Mouse (Mus musculus): ENCODE measurements around the gene Kif23. TPM values are rescaled to one million over a fixed set of nuclear protein-coding genes. Genes with fewer than 3 reads are reported as not detected.

Gene Kif23
- polyA plus RNA-seq (2017; shearing (Covaris generic)), result 10 to 100 TPM in 1 of 2 experiments, 1 to 10 TPM in 1; 6.6 to 14.8 TPM

- peak; percentile 91 for ATAC-seq
These were observed at the start of gene Kif23 for GRCm38 (mm10) chr9:61946623-61947401. TSS of gene Kif23 (minus strand) at chr9:61946774.

DNA sequence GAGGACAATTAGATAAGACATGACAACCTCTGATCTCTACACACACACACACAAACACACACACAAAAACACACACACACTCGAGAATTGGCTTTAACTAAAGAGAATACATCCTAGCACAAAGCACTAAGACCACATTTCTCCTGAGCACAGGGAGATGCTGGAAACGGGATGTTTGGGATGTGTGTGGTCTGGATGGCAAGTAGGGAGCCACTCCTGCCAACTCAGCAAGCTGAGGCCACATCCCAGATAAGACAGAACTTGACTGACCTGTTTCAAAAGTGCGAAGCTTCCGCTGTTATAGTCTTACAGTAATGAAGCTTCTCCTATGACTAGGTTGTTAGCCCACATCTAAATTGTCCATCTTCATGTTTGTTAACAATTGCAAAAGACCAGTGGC lies 44.6 kb upstream of the Kif23 start:
- no peak for ATAC-seq

- ATAC-seq, result no peak
These were observed 44.2 kb upstream of the Kif23 start for GRCm38 (mm10) chr9:61990738-61991137.

GRCm38 (mm10) chr9:61986055-61986454 lies 39.5 kb upstream of the Kif23 start:
- ATAC-seq, result peak; percentile 51

GRCm38 (mm10) chr9:61985183-61985863 lies 38.7 kb upstream of the Kif23 start:
- peak; percentile 63 for ATAC-seq

DNA sequence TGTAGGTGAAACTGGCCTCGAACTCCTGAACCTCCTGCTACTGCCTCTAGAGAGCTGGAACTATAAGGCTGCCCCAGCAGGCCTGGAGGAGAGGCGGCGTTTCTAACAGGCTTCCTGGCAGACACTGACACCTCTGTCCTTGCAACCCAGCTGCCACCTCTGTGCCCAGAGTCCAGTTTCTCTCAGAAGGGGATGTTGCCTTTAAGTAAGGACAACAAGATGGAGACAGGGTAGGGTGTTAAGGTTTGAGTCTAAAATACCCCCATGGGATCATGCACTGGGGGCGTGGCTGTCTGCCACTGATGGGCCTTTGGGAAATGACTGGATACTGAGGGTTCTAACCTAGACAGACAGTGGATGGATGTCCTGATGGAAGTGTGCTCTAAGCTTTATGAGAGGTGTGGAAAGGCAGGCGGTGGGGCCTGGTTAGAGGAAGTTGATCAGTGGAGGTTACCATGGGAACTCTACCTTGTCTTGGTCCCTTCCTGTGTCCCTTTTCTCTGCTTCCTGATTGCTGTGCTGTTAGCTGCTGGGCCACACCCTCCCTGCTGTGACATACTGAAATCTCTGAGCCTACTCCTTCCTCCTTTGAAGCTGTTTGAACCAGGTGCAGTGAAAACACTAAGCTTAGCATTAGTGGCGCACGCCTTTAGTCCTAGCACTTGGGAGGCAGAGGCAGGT lies 36.5 kb upstream of the Kif23 start:
- ATAC-seq, result peak; percentile 88

- ATAC-seq, result no peak
These were observed 35.3 kb upstream of the Kif23 start for GRCm38 (mm10) chr9:61981876-61982275.

DNA sequence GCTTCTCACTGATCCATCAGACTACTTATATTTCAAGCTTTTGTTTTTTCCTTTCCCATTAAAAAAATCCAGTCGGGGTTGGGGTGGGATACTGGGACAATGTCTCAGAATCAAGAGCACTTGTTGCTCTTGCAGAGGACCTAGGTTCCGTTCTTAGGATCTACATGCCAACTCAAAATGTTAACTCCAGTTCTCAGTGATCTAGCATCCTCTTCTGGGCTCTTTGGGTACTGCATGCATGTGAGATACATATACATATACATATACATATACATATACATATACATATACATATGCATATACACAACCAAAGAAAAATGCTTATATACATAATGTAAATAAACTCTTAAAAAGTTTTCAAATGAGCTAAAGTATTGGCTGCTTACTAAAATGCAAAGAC lies 33.4 kb upstream of the Kif23 start:
- ATAC-seq, result no peak

GRCm38 (mm10) chr9:61977258-61977945 lies 30.8 kb upstream of the Kif23 start:
- no peak for ATAC-seq

GRCm38 (mm10) chr9:61972031-61972430 lies 25.5 kb upstream of the Kif23 start:
- no peak for ATAC-seq

GRCm38 (mm10) chr9:61971045-61971444 lies 24.5 kb upstream of the Kif23 start:
- ATAC-seq, result peak; percentile 20

DNA sequence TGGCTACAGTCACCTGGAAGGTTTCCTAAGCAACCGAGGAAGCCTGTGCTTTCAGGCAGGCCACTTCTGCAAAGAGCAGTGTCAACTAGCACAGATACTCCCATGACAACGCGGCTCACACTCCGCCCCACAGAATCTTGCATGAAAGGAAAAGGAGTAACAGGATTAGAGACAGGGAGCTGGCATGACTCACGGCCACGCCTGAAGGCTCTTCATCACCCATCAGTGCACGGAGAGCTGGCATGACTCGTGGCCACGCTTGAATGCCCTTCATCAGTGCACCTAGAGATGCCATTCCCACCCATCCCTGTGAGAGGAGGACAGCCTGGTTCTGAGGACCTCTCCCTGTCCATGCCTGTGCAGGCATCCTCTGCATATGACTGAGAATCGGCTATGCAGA lies 20.8 kb upstream of the Kif23 start:
- ATAC-seq, result no peak

DNA sequence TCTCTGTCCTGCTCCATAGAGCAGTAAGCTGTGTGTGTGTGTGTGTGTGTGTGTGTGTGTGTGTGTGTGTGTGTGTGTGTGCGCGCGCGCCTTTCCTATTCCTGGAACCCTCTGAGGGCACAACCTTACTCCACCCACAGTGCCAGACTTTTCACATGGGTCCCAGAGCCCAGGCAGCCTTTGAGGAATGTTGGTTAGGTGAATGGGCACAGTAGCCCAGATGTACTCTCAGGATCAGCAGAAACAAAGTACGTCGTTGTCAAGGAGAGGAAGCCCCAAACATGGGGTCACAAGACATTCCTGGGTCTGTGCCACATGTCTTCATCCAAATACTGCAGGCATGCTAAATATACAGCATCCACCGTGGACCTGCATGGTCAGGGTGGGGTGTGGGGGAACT lies 19.4 kb upstream of the Kif23 start:
- ATAC-seq, result no peak

DNA sequence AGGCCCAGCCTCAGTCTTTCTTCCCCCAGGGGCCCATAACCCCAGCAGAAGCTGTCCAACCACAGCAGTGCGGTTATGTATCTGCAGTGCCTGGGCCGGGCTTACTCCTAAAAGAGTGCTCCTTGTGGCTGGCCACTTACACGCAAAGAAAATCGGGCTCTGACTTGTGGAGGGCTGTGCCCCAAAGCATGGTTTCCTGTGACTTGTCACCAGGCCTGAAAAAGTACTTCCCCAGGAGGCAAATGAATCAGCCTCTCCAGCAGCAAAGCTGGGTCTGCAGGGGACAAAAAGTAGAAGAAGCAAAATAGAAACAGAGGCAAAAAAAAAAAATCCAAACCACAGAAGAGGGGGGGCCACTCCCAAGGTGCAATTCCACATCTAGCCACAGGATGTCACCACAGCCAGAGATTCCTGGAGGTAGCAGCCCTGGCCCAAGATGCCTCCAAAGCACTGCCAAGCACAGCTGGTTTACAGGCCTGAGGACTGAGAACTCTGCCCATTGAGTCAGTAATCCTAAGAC lies 18.9 kb upstream of the Kif23 start:
- ATAC-seq, result peak; percentile 89

DNA sequence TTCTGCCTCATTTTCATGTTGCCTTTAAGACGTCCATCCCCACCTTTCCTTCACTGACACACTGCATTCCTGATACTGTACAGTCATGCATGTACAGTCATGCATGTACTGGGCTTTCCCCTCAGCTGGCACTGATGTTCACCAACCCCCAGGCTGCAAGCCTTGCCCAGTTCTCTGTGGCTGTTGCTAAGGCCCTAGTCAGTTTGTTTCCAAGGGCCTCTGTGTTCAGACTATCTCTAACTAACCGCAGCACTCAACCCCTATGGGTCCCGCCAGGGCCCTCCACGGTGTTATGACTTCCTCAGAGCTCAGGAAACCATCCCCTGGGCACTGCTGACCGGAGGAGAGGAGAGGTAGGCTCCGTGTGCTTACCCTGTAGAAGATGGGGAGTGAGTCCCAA lies 16.8 kb upstream of the Kif23 start:
- no peak for ATAC-seq

DNA sequence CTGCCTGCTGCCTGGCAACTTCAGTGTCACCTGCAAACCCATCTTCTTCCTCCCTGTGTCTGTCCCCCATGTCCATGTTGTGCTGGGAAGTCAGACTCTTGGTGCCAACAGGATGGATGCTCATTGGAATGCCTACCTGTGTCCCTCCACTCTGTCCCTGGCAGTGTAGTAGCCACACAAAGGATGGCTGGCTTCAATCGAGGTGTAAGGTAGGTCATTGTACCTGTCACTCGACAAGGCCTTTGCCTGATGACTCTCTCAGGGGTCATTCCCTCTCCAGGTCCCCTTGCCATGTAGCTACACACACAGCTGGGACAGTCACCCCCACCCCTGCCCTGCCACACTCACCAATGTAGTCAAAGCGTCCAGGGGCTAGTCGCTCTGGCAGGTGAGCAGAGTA lies 14.6 kb upstream of the Kif23 start:
- ATAC-seq, result no peak

DNA sequence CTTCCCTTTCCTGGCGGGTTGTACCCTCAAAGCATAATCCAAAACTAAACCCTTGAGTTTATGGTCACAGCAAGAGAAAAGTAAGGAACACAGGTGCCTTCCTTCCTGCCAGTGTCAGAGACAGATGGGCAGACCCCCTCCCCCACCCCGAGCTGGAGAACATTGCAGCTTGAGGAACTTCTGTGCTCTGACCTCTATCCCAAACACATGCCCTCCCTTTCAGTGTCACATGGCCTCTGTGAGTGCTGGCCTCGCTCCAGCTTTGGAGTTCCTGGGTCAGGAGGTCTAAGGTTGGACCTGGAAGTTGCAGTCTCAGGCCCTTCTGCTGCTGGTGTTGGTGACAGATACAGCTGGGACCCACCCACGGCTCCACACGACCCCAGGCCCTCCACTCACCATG lies 14.2 kb upstream of the Kif23 start:
- ATAC-seq, result no peak

GRCm38 (mm10) chr9:61959921-61960569 lies 13.5 kb upstream of the Kif23 start:
- ATAC-seq, result no peak

DNA sequence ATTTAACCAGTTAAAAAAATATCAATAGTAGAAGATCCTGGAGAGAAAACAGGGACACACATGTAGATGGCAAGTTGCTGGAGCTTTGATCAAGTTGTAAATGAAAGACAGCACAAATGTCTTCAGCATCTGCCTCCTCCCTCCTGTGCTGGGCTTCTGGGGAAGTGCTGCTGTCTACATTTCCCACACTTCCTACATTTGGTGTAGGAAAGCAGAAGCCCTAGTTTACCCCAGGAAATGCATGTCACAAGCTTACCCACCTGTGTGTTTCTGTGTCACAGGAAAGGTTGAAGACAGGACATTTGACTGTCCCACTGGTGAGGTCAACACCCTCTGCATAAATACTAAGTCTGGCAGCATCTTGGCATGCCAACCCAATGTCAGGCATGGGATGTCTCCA lies 8.1 kb upstream of the Kif23 start:
- no peak for ATAC-seq

GRCm38 (mm10) chr9:61952241-61952640 lies 5.7 kb upstream of the Kif23 start:
- no peak for ATAC-seq

GRCm38 (mm10) chr9:61947402-61948346 lies 1.1 kb upstream of the Kif23 start:
- ATAC-seq, result peak; percentile 73
